Mouse (Mus musculus) embryonic facial prominence, embryonic 10.5 days (tissue): ENCODE data around the gene Mkrn2. TPM values are rescaled to one million over a fixed set of nuclear protein-coding genes. Genes with fewer than 3 reads are reported as not detected.

Experiments
- DNase-seq: peaks from one replicate; pipeline ENCODE4 v3.0.0-alpha.2; 2017; ENCODE audit warnings: low spot score
- H3K27ac ChIP-seq: fragments of 300-500 bp; sonication (generic); replicated peaks from 2 replicates; pipeline ENCODE4 v1.5.1; 2016; ENCODE audit warnings: mild to moderate bottlenecking
- H3K27me3 ChIP-seq: fragments of 300-500 bp; sonication (generic); replicated peaks from 2 replicates; pipeline ENCODE4 v1.6.1; 2016; ENCODE audit warnings: low read depth, mild to moderate bottlenecking; ENCODE audit not compliant: poor library complexity, severe bottlenecking
- H3K36me3 ChIP-seq: fragments of 300-500 bp; sonication (generic); replicated peaks from 2 replicates; pipeline ENCODE4 v1.6.1; 2016; ENCODE audit warnings: mild to moderate bottlenecking, moderate library complexity
- H3K4me1 ChIP-seq: fragments of 300-500 bp; sonication (generic); 2 replicates; pipeline ENCODE4 v1.6.1; 2016
- H3K4me3 ChIP-seq: fragments of 300-500 bp; sonication (generic); 2 replicates; pipeline ENCODE4 v1.5.1; 2016; ENCODE audit warnings: mild to moderate bottlenecking, moderate library complexity
- H3K9me3 ChIP-seq: fragments of 300-500 bp; sonication (generic); 2 replicates; pipeline ENCODE4 v1.6.1; 2016; ENCODE audit warnings: mild to moderate bottlenecking
- WGBS: fragments of 180-500 bp; shearing (Covaris S2); methylation state at CpG from one replicate; pipeline ENCODE4 v1.1.7; 2016; 5-methylcytosine and 5-hydroxymethylcytosine counted together
- polyA plus RNA-seq: library from polyadenylated mRNA; unstranded; fragments of >200 nt; fragmentation: Nextera tagmentation; extraction: Ambion mirVana; gene quantifications from 2 replicates; pipeline ENCODE4 v1.2.1, GENCODE M21; 2016

The Mkrn2 gene
- 27.5 and 30.7 TPM in 2 replicates for polyA plus RNA-seq

- Histone ChIP-seq H3K27ac (peak within 1 kb of the TSS; percentile 89), H3K27me3 (no peaks in the 10 kb centered on the region), H3K36me3 (peaks cover 17% of the 10 kb centered on the region), H3K4me1 (peaks cover 13% of the 10 kb centered on the region), H3K9me3 (no peaks in the 10 kb centered on the region), H3K4me3 (peak within 1 kb of the TSS; percentile 97)
- under 1% methylated on average over 61 of the region's 61 CpGs for WGBS
- peak; percentile 94 for DNase-seq
Measured at GRCm38 (mm10) chr6:115601715-115602523, at the start of gene Mkrn2. TSS of gene Mkrn2 (plus strand) at chr6:115601902.

DNA sequence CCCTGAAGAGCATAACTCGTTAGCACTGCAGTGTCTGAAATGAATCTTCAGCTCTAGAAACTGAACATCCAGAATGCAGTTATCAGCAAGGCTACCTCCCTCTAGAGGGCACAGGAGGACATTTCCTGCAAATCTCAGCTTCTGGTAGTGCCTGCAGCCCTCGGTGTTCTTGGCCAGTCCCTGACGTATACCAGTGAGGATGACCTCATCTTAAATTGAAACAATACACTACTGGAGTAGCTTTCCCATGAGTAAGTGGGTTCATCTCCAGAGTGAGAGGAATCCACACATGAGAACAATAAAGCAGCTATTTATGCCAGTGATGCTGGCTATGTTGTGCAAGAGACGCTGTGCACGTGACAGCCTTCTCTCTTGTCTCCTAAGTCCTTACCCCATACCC is 46.2 kb upstream of the Mkrn2 start:
- Histone ChIP-seq H3K36me3 (peaks cover 89% of the 10 kb centered on the region), H3K4me1 (no peaks in the 10 kb centered on the region), H3K27ac (no peak overlapping the region), H3K4me3 (no peak overlapping the region), H3K27me3 (no peaks in the 10 kb centered on the region), H3K9me3 (0 out of 2 replicates have a peak, but pooled peaks cover 3% of the 10 kb centered on the region)
- 84% methylated on average over 5 of the region's 5 CpGs for WGBS
- DNase-seq: no peak

- Histone ChIP-seq H3K4me1 (no peaks in the 10 kb centered on the region), H3K27ac (no peak overlapping the region), H3K4me3 (no peak overlapping the region), H3K36me3 (peaks cover 91% of the 10 kb centered on the region), H3K27me3 (no peaks in the 10 kb centered on the region), H3K9me3 (0 out of 2 replicates have a peak, but pooled peaks cover 3% of the 10 kb centered on the region)
- WGBS: 91% methylated on average over 2 of the region's 2 CpGs
- DNase-seq: no peak
Measured at GRCm38 (mm10) chr6:115558176-115558575, 43.5 kb upstream of the Mkrn2 start.

- Histone ChIP-seq H3K9me3 (0 out of 2 replicates have a peak, but pooled peaks cover 3% of the 10 kb centered on the region), H3K27me3 (no peaks in the 10 kb centered on the region), H3K27ac (no peak overlapping the region), H3K36me3 (peaks cover 84% of the 10 kb centered on the region), H3K4me3 (no peak overlapping the region), H3K4me1 (no peaks in the 10 kb centered on the region)
- no peak for DNase-seq
- WGBS: 82% methylated on average over 21 of the region's 21 CpGs
Measured at GRCm38 (mm10) chr6:115559651-115560632, 41.8 kb upstream of the Mkrn2 start.

DNA sequence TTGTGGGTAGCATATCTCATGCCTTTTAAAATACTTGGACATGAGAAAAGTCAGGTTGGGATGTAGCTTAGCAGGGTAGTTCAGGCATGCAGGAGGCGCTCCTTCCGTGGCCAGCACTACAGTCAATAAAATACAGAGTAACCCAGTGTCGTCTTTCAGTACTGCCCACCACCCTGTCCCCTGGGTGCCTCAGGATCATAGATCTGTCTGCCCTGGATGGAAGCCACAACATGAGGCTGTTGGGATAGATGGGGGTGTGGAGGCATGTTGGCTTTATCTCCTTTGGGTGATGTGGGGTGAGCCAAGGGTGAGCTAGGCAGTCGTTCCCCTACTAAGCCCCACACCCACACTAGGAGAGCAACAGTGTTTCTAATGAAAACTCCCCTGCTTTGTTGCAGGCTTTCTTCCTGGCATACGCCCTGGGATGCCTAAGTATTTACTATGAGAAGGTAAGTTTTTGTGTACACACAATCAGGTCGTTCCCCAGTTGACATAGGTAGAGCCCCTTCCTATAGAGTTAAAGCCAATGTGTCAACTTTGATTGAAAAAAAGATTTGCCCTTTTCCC is 36.1 kb upstream of the Mkrn2 start:
- DNase-seq: no peak
- Histone ChIP-seq H3K27me3 (no peaks in the 10 kb centered on the region), H3K36me3 (peaks cover 89% of the 10 kb centered on the region), H3K9me3 (no peaks in the 10 kb centered on the region; the same call in 1 of the 2 replicates), H3K4me1 (no peaks in the 10 kb centered on the region), H3K4me3 (no peak overlapping the region), H3K27ac (no peak overlapping the region)
- WGBS: 95% methylated on average over 6 of the region's 6 CpGs

GRCm38 (mm10) chr6:115574171-115574570 is 27.5 kb upstream of the Mkrn2 start:
- Histone ChIP-seq H3K4me1 (no peaks in the 10 kb centered on the region), H3K36me3 (peaks cover 95% of the 10 kb centered on the region), H3K9me3 (no peaks in the 10 kb centered on the region), H3K27ac (no peak overlapping the region), H3K4me3 (no peak overlapping the region), H3K27me3 (no peaks in the 10 kb centered on the region)
- no peak for DNase-seq
- WGBS: 87% methylated on average over 7 of the region's 7 CpGs

DNA sequence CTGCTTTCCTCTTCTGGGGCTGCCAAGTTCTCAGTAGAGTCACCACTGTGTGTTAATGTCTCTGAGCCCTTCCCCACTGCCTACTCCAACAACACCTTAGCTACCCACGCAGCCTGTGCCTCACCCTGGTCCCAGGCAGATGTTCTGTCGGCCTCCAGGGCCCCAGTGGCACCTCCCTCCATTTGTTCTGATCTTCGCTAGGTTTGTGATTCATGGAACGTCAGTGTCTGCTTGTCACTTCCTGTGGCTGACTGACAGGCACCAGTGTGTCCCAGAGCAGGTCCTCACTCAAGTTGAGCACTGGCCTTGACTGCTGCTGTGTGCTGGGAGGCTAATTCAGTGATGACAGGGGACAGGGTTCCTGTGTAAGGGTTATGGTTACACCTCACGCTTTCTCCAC is 24.3 kb upstream of the Mkrn2 start:
- DNase-seq: no peak
- WGBS: 88% methylated on average over 5 of the region's 5 CpGs
- Histone ChIP-seq H3K4me1 (no peaks in the 10 kb centered on the region), H3K27ac (no peak overlapping the region), H3K36me3 (peaks cover 74% of the 10 kb centered on the region), H3K27me3 (no peaks in the 10 kb centered on the region), H3K4me3 (no peak overlapping the region), H3K9me3 (no peaks in the 10 kb centered on the region)

GRCm38 (mm10) chr6:115577941-115578340 is 23.8 kb upstream of the Mkrn2 start:
- H3K27me3 ChIP-seq: no peaks in the 10 kb centered on the region
- no peak overlapping the region for H3K4me3 ChIP-seq
- H3K36me3 ChIP-seq: peaks cover 69% of the 10 kb centered on the region
- no peak overlapping the region for H3K27ac ChIP-seq
- 93% methylated on average over 9 of the region's 9 CpGs for WGBS
- no peak for DNase-seq
- no peaks in the 10 kb centered on the region for H3K4me1 ChIP-seq
- no peaks in the 10 kb centered on the region for H3K9me3 ChIP-seq

- Histone ChIP-seq H3K4me3 (no peak overlapping the region), H3K27ac (no peak overlapping the region), H3K9me3 (no peaks in the 10 kb centered on the region), H3K4me1 (no peaks in the 10 kb centered on the region), H3K27me3 (no peaks in the 10 kb centered on the region), H3K36me3 (peaks cover 45% of the 10 kb centered on the region)
- 86% methylated on average over 3 of the region's 3 CpGs for WGBS
- DNase-seq: no peak
Measured at GRCm38 (mm10) chr6:115580810-115581209, 20.9 kb upstream of the Mkrn2 start.

DNA sequence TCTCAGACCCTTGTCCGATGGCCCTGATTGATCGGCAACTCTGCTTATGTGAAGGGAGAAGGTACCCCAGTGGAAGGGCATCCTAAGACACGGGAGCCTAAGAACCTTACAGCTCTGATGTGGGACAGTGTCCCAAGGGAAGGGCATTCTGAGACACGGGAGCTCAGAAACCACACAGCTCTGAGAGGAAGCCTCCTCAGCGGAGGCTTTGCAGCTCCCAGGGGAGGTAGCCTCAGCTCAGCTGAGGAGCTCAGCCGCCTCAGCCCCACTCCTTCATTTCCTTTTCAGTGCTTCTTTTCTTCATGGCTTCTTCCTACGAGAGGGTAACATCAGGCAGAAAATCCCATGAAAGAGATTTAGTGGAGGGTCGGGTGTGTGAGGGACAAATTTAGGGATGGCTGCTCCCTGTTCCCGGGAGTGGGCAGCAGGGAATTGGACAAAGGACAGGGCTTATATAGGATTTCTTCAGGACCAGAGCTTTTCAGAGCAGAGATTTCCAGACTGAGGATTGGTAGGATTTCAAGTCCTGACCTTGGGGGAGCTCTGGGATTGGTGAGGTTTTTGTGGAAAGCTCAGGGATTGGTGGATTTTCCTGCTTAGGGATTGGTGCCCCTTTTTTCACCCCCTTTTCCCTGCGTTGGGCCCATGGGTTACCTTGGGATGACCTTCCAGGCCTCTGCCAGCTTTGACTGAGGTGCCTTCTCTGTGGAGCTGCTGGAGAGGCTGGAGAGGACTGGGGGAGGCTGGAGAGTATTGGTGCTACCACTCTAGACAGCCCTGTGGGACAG is 19.2 kb upstream of the Mkrn2 start:
- no peaks in the 10 kb centered on the region for H3K4me1 ChIP-seq
- H3K9me3 ChIP-seq: no peaks in the 10 kb centered on the region
- WGBS: 84% methylated on average over 10 of the region's 10 CpGs
- H3K27ac ChIP-seq: no peak overlapping the region; the same call in 1 of the 2 replicates
- no peak for DNase-seq
- peaks cover 28% of the 10 kb centered on the region for H3K36me3 ChIP-seq
- no peaks in the 10 kb centered on the region for H3K27me3 ChIP-seq
- H3K4me3 ChIP-seq: no peak overlapping the region

DNA sequence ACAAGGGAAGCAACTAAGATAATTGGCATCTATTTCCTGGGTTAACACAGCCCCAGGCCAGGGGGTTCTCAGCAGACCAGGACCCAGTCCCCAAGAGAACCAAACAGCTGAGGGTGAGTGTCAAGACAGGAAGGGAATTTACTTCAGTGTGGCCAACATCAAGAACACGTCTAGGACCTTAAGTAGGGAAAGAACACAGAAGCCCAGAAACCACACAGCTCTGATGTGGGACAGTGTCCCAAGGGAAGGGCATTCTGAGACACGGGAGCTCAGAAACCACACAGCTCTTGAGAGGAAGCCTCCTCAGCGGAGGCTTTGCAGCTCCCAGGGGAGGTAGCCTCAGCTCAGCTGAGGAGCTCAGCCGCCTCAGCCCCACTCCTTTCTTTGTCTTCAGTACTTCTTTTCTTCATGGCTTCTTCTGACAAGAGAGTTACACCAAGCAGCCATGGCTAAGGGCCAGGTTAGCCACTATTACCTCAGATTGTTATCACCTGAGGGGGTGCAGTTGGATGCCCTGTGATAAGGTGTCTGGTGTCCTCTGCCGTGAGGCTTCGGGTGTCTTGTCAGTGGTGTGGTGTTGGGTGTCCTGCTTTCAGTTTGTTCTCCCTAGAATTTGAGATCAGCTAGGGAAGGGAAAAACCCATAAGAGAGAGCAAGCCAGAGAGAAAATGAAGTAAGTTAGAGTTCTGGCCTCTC is 18.1 kb upstream of the Mkrn2 start:
- H3K27ac ChIP-seq: no peak overlapping the region
- no peaks in the 10 kb centered on the region for H3K27me3 ChIP-seq
- H3K9me3 ChIP-seq: no peaks in the 10 kb centered on the region
- H3K4me1 ChIP-seq: no peaks in the 10 kb centered on the region
- no peak for DNase-seq
- peaks cover 17% of the 10 kb centered on the region for H3K36me3 ChIP-seq
- H3K4me3 ChIP-seq: no peak overlapping the region
- WGBS: 78% methylated on average over 6 of the region's 6 CpGs
